Mouse (Mus musculus) right cerebral cortex, postnatal 25 days (tissue): Measurements from ENCODE around the gene Gse1.
A peak's percentile ranks its signal among the peaks of the same experiment; 100 is the strongest.

ENCODE experiments used
- DNase-seq: peaks from one replicate; pipeline ENCODE4 v3.0.0; 2022

The Gse1 gene

DNA sequence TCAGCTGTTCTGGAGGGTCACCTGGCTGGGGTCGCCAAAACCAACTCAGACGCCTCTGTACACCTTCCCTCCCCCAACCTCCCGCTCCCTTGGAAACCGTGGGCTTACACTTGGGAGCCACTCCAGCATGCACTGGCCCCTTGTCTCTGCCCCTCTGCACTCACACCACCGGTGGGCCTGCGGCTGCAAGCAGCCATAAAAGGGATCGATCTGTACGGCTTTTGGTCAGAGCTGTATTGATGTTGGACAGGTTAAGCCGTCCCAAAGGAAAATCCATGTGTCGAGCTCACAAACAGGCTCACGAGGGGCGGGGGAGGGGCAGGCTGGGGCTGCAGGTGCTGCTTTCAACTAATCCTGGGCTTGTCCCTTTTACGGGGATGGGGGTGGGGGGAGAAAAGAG lies 314.7 kb downstream of the Gse1 start:
- DNase-seq: no peak

DNA sequence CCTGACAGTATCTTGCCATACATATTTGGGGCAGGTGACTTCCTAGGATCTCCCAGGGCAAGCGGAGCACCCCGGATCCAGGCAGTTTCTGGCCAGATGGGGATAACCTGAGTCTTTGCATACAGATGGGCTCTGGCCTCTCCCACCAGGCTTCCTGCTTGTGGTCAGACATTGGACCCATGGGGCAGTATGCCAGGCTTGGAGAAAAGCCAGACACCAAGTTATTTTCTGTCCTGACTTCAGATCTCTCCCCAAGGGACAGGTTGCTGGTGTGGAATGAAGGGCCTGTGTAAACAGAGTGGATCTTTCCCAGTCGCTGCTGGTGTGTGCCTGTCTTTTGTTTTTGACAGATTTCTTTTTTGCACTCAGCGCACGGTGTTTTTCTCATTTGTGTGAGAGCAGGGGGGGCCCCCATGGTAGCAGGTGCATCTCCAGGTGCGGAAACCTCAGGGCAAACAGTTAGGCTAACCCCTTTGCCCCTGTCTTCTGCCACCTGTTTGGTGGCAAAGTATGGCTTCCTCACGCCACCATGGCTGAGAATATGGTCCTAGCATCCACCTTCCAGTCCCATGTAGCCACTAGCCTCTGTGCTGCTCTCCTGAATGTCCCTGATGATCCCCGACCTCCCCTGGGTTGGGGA lies 315.3 kb downstream of the Gse1 start:
- DNase-seq: no peak

DNA sequence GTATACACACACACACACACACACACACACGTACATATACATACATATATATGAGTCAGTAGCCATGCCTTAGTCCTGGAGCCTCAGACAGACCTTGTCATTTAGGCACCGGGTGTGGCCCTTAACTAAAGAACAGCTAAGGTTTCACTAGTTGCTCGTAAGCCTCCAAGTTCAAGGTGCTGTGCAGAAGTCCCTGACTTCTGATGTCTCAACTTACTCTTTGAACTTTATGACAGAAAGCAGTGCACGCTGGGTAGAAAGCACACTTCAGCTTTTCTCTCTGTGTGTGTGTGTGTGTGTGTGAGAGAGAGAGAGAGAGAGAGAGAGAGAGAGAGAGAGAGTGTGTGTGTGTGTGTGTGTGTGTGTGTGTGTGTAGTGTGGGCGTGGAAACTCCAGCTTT lies 315.9 kb downstream of the Gse1 start:
- no peak for DNase-seq

DNA sequence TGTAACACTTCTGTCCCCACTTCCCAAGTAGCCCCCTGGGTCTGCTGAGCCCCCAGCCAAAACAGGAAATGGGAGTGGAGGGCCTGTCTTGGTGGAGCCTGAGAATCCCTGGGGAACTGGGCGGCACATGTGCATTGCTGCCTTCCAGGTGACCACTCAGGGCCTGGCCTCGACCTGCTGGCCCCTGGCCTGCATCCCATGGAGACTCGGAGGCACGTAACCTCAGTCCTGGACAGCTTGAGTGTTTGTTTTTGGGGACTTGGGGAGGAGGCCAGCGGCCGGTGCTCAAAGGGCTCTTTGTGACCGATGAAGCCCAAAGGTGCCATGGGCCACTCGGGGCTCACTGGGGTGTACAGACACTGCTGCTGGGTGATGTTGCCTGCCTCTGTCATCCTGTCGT lies 319.3 kb downstream of the Gse1 start:
- no peak for DNase-seq

DNA sequence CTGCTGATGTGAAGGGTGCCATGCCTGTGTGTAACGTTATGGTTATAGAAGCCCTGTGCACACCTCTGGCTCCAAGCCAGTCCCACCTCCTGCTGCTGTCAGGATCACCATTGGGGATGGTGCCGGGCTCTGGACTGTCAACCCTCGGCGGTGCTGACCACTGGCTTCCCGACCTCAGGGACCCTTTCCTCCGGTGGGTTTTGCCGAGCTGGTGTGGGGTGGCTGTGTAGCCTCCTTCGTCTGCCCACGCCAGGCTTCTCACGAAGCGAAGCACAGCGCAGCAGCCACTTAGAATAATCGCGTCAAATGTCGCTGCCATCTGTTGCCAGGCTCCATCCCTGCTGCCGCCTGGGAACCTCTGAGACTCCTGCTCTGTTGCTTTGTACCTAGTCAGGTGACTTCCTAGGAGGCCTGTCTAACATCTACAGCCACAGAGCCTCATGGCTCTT lies 320.1 kb downstream of the Gse1 start:
- DNase-seq: peak; percentile 57

DNA sequence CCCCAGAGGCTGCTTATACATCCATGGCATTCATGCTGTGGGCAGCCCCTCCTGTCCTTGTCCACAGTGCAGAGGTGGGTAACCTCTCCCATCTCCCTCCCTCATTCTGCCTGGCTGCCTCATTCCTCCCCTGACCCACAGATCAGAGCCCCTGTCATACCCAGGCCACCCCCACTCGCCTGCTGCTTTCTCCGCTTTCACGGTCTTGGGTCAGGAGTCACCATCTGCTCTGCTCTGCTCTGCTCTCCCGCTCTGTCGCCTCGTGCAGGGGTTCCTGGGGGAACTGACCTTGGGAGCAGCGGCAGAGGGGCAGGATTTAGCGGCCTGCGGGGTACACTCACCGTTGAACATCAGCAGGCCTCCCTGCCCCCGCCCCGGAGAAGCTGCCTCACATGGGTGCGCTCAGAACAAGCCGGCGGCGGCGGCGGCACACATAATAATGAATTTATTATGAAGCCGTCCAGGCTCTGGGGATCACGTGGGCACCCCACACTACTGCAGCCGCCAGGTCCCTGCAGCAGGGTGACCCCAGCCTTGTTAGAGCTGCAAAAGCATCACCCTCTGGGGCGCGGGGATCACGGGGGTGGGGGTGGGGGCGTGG lies 321.2 kb downstream of the Gse1 start:
- peak; percentile 40 for DNase-seq

DNA sequence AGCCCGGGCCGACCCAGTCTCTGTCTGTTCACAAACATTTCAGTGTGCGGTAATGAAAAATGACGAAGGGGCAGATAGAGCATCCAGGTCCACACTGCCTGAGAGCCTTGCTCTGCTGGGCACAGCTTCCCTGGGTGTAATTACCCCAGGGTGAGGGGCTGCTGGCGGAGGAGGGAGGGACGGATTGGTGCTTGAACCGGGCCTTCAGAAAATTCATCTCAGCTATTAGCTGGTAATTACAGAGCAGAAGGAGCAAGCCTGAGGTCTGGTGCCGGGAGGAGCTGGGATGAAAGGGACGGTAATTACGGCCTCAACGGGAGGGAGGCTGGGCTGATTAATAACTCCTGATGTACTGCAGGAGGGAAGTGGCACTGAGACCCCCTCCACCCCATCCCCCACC lies 321.7 kb downstream of the Gse1 start:
- no peak for DNase-seq

DNA sequence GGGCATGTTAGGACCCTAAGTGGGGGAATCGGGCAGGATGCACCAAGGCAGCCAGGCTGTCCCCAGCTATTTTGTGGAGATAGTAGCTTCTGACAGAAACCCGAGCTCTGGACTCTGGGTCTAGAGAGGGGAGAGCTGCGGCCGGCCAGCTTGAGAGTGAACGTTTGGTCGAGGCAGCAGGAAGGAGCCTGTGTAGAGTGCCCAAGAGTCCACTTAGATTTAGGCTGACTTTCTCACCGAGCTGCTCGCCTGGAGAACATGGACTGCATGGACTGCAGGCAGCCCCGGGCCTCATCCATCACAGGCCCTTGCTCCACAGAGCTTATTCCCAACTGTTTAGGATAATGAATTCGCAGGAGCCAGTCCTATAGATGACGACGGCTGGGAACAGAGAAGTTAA lies 322.2 kb downstream of the Gse1 start:
- DNase-seq: no peak

DNA sequence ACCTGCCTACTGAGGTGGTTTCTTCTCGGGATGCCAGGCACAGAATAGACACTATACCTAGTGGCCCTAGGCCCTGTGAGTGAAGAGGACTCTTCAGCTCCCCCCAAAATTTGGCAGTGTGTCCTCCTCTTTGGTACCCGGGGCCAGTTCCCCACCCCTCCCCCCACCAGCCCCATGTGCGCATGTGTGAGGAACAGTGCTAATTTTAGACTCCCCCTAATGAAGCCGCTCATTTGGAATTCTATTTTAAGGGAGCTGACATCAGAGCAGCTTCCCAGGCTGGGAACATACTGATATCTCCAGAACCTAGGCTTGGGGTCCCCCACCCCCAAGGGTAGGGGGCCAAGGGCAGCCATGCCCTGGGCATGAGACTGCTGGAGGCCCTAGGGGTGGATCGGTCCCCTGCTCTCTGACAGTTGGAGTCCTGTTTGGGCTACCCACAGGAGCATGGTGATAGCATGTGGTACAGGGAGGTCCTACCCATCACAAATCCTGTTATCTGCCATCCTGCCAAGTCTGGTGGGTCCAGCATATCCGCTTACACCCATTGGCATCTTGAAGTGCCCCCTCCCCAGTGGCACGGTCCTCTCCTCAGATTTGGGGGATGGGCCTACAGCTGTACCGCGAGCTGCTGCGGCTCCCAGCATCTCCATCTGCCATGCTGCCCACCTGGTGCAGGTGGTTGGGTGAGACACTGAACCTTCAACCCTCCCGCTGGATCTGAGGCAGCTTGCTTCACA lies 322.9 kb downstream of the Gse1 start:
- DNase-seq: no peak

DNA sequence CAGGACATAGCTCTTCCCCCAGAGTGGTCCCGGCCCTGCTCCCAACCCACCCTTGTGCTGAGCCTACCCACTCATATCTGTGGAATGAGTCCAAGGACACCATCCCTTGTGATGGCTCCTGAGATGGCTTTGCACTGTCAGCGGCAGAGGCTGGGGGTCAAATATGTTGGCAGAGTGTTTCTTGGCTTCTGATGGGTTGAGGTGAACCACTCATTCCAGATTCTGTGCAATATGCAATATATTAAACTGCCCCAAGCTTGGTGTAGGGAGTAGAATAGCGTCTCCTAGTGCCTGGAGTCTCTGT lies 323.4 kb downstream of the Gse1 start:
- DNase-seq: no peak

DNA sequence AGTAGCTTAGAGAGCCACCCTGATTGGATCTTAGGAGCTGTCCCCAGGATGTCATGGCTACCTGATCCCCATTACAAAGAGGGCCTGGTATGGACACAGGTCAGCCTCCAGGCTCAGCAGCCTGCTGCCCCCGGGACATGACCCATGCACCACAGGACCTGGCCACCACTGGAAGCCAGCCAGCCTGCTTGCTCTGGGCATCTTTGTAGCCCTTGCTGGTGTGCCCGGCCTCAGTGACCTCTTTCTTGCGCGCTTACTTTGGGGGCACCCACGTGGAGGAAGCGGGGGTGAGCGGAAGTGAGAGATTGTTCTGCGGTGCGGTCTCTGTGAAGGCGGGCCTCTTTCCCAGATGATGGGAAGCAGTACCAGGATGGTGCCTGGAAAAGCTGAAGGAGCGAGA lies 324.3 kb downstream of the Gse1 start:
- no peak for DNase-seq

DNA sequence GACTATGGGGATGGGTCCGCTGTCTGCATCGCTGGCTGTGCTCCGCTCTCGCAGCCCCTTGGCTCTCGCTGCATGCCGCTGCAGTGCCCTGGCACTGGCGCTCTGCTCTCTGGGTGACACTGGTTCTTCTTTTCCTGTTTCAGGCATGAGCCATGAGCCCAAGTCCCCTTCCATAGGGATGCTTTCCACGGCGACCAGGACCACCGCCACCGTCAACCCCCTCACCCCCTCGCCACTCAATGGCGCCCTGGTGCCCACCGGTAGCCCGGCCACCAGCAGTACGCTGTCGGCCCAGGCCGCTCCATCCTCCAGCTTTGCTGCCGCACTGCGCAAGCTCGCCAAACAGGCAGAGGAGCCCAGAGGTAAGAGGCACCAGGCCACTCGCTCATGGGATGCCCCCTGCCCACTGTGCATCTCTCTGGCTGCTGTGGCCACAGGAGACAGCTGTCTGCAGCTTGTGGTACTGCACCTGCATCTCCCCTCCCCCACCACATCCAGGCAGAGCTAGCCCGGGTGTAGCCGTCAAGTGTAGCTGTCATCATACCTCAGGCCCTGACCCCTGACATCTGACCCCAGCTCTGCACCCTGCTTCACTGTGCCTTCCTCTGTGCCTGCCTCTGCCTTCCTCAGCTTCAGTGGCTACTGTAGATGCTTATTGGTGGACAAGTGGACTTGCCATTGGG lies 325.3 kb downstream of the Gse1 start:
- no peak for DNase-seq

DNA sequence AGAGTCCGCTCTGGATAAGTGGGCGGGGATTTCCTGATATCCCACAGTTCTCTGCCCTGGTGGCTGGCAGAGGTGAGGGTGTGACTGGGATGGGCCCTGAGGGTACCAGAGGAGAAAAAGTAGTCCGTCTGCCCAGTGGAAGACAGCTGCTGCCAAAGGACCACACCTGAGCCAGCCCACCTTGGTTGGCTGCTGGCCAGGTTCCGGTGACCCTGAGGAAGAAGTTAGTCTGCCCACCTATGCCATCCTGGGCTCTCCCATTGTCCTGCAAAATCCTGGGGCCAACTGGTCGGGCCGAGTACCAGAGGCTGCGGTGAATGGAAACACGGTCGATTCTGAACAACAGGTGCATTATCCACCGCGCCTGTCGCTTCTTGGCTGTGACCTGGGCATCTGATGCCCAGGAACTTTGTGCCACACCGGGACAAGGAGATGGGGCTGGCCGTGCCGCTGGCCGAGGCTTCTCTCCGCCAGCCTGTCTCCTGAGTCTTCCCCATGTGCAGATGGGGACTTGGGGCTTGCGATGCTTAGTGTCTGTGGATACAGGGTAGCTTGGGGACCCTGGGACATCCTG lies 326.3 kb downstream of the Gse1 start:
- DNase-seq: no peak

DNA sequence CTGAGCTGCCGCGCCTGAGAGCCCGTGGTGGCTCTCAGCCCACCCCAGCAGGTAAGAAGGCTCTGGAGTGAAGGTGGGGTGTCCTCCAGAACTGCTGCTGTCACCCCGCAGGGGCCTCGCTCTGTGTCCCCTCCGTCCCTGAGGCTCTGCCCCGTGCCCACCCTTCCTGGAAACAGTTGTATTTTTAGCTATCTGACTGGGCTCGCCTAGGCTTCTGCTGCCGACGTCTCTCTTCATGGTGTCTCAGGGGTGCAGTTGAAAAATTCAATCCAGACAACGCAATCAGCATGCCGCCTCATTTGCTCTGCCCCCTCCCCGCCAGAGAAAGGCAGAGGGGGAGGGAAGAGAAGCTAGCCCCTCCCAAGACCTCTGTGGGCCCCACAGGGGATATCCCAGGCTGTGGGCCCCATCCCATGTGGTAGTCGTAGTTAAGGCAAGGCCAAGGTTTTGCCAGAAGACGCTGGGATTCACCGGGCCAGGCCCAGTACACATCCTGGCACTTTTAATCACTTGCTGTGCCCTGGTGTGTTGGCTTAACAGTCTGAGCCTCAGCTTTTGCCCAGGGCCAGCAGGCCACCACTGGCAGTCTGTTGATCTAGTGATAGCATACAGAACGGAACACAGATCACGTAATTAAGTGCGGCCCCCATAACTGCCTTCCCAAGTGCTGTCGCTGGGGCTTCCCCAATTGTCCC lies 328.1 kb downstream of the Gse1 start:
- DNase-seq: no peak

DNA sequence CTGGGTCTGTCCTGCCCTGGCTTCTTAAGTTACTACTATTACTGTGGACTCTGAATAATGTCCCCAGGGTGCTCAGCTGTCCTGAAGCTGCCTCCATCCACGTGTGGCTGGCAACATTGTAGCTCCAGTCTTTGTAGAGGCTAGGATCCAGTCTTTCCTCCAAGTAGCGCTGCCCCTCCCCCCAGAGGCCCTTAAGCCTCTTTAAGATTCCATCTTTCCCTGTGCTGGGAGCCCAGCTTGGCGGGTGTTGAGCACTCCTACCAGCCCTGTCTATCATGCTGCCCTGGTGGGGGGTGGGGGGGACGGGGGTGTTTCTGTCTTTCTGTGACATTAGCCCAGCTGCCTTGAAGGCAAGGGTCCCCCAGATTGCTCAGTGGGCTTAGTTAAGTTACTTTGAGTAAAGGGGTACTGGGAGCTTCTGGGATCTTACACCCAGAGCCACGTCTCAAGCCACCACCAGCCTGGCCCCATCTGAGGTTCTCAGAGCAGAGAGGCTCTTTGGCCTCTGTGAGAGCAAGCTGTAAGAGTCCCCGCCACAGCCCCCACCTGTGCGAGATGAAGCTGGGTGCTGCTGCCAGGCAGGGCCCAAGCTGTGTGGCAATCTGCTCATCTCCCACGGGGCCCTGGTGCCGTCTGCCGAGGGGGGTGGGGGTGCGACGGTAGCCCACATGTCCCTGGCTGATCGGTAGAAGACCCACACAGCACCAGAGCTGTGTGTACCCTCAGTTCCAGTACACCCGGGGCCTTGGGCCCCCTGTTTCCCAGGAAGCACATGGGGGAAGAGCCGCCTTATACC lies 329.1 kb downstream of the Gse1 start:
- DNase-seq: peak; percentile 75

DNA sequence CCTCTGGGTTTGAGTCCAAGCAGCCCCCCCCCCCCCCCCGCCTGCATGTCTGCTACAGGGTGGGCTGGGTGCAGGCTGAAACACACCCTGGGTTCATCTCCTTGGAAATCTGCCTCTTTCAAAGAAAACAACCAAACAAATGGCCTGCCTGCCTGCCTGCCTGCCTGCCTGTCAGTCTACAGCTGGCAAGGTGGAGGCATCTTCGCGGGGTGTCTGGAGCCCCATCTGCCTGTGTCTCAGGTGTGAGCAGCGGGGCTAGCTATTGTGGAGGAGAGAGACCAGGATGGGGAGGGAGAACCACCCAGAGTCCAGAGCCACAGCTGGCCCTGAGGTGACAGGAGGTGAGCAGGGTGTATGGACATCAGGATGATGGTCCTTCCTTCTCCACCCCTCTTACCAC lies 329.9 kb downstream of the Gse1 start:
- DNase-seq: no peak

DNA sequence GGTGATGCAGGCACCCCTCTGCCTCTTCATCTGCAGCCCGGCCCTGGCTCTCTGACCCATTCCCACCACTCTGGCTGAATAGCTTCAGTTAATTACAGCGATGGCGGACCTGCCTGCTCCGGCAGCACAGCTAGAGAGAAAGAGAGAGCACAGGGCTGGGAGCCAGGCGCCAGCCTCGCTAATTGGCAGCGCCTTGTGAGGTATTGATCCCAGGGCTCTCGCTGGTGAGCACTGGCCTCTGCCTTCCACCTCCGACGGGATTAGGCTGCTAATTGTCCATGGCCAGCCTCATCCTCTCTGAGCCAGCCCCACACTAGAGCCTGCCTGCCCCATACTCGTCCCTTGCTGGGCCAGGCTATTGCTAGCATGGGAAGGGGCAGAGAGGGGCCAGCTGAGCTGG lies 331.4 kb downstream of the Gse1 start:
- no peak for DNase-seq

DNA sequence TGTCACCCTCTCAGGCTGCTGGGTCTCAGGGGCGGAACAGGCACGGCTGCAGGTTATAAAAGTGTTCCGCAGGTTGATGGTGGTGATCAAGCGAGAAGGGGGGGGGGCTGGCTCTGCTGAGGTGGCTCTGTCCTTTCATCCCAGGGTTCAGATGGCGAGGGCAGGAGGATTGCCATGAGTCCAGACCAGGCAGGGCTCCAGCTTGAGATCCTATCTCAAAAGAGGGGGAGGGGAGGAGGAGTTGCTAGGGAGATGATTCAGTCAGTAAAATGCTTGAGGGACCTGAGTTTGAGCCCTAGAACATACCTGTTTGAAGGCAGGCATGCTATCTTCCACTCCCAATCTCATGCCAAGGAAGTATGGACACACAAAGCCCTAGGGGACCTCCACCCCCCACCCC lies 332.3 kb downstream of the Gse1 start:
- no peak for DNase-seq

DNA sequence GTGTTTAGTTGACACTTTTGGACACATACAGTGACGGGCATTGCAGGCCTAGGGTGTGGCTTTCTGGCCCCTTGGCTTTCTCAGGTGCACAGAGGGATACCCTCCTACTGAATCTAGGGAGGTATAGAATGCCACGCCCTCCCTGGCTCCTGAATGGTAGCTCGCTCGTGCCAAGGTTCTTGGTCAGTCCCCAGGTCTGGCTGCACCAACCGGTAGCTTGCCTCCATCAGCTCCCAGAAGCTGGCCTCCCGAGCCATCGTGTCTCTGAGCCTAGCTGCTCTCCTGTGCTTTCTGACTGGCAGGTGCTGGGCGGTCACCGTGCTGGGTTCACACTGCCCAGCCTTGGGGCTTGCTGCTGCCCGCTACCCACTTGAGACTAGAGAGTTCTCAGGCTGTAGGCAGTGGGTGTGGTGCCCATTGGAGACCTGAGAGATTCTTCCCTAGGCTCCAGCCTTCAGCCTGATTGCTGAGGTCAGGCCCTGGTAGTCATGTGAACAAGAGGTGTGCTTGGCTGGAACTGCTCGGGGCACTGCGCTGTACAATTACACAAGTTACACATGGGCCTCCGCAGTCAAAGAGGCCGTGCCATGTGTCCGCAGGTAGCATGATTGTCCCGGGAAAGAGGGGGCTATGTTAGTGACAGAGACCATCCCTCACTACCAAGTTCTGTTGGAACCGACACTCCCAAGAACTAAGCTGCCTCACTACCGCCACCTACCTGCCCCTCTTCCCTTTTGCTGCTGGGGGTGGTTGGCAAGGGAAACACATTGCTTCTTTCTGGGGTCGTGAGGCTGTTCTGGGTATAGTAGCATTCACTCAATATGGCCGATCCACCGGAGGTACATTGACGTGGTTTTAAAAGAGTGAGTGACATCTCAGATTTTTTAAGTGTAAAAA lies 333.5 kb downstream of the Gse1 start:
- no peak for DNase-seq

DNA sequence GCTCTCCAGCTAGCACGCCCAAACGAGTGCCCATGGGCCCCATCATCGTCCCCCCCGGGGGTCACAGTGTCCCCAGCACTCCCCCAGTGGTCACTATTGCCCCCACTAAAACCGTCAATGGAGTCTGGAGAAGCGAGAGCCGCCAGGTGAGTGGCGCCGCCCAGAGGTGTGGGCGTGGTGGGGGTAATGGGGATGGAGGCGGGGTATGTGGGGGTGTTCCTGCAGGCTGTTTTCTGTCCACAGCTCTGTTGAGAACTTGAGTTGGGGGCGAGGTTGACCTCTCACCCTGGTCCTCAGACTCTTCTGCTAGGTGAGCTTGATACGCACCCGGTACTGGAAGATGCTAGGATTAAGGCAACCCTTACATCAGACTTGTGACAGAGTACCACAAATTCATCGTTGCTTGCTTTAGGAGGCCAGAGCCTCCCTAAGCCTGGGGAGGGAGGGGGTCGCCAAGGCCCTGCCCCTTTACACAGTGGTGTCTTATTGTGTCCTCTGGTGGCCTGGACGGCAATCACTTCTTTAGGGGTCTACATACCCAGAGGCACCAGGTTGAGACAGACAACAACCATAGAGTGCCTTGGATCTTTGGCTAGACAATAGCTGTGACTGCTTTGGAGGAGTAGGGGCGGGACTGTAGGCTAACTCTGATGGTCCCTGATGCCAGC lies 334.6 kb downstream of the Gse1 start:
- no peak for DNase-seq

DNA sequence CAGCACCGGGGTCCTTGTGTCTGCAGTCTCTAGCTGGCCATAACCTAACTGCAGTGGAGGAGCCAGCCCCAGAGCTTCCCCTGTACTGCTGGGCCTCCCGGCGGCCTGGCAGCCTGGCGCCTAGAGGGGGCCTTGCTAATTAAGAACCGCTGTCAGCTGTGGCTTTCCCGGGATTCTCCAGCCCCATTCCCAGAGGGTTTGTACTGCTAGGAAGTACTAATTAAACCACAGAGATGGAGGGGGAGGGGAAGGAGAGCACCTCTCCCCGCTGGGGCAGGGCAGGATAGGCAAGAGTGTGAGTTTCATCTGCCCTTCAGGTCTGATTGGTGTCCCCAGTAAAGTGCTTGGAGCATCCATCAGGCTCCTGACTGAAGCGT lies 335.1 kb downstream of the Gse1 start:
- DNase-seq: no peak
